Mouse (Mus musculus) ES-E14 (cell line): Measurements from ENCODE around the gene Emc6.

Experiments
- CHD2 ChIP-seq: IDR thresholded peaks from 2 replicates; pipeline ENCODE4 v1.6.1; 2014; ENCODE audit warnings: mild to moderate bottlenecking, low read depth, low read length, inconsistent platforms
- HCFC1 ChIP-seq: IDR thresholded peaks from 2 replicates; pipeline ENCODE4 v1.6.1; 2012; ENCODE audit warnings: low read length, inconsistent platforms, borderline replicate concordance; ENCODE audit not compliant: insufficient read depth
- MAFK ChIP-seq: IDR thresholded peaks from 2 replicates; pipeline ENCODE4 v1.6.1; 2014; ENCODE audit warnings: mild to moderate bottlenecking, low read depth, low read length, inconsistent platforms; ENCODE audit not compliant: insufficient read depth
- ZC3H11A ChIP-seq: IDR thresholded peaks from 2 replicates; pipeline ENCODE4 v1.6.1; 2012; ENCODE audit warnings: low read depth, mild to moderate bottlenecking, inconsistent platforms, low read length, borderline replicate concordance
- ZNF384 ChIP-seq: IDR thresholded peaks from 2 replicates; pipeline ENCODE4 v1.6.1; 2012; ENCODE audit warnings: low read depth, low read length, inconsistent platforms

DNA sequence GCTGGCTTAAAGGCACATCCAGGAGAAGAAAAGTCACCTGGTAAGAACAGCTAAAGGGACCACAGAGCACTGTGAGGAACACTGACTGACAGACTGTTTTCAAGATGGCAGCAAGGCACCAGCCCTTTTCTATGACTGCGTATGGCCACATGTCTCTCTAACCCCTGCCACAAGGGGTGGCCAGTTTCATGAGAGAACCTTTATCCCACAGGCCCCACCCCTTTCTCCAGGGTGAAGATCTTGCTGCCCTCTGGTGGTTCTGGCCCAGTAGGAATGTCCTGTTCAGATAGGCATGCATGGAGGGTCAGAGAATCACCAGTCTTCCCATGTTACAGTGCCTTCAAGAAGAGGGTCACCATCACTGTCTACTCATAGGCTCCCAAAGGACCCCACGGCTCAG lies 47.1 kb upstream of the Emc6 start:
- TF ChIP-seq CHD2: no peak
- no peak for TF ChIP-seq HCFC1
- TF ChIP-seq ZNF384: no peak
- no peak for TF ChIP-seq ZC3H11A
- TF ChIP-seq MAFK: no peak
